Mouse (Mus musculus) embryonic fibroblast, embryonic 13.5 days (primary cell): ENCODE measurements around the gene Abraxas1.

Experiments used
- CTCF ChIP-seq: IDR thresholded peaks from 2 replicates; pipeline ENCODE4 v1.5.1; 2011; ENCODE audit warnings: mild to moderate bottlenecking, control low read depth, low read length, moderate library complexity, borderline replicate concordance; ENCODE audit not compliant: insufficient read depth
- POLR2A ChIP-seq: IDR thresholded peaks from 2 replicates; pipeline ENCODE4 v1.6.1; 2011; ENCODE audit warnings: low read depth, mild to moderate bottlenecking, control low read depth, low read length, moderate library complexity

- TF ChIP-seq CTCF (no peak), POLR2A (peak; percentile 27)
These were observed 25.3 kb upstream of the Abraxas1 start for GRCm38 (mm10) chr5:100845848-100846598.
